Mouse (Mus musculus): ENCODE results near the gene Pcnx2.

DNA sequence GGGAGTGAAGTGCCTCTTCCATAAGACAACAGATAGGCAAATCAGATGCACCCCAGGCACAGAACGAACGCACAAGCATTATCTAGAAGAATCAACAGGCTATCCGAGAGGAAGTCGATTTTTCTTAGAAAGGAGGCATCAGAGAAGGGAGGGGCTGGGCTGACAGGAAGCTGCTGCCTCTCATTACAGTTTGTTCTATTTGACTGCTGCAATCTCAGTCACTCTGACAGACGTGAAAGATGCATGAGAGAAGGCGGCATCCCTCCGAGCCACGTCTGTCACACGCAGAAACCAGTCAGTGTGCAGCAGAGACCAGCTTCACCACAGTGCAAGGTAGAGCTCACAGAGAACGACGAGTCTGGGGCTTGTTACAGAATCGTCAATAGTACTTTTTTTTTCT is 74.4 kb downstream of the Pcnx2 start:
- TF ChIP-seq CTCF (IDR thresholded peaks at IDR 0.05; ENCODE audit: borderline replicate concordance, insufficient read depth, low read depth, low read length) (no peak), POLR2A (IDR thresholded peaks at IDR 0.05; ENCODE audit: borderline replicate concordance, insufficient read depth, low read length) (no peak)

All from cerebellum, adult 2 months (tissue).